Mouse (Mus musculus) limb, embryonic 15.5 days (tissue): ENCODE results near the gene Kcnab1. TPM values are rescaled to one million over a fixed set of nuclear protein-coding genes. Genes with fewer than 3 reads are reported as not detected.
A peak's percentile ranks its signal among the peaks of the same experiment; 100 is the strongest.

ENCODE experiments used
- ATAC-seq: fragments of 200-750 bp; cut with Nextera tagmentation; 2 replicates; pipeline ENCODE4 v1.8.0; 2017; ENCODE audit warnings: low read depth, moderate TSS enrichment; ENCODE audit not compliant: insufficient number of reproducible peaks, low FRiP score, low TSS enrichment
- H3K27ac ChIP-seq: fragments of 300-500 bp; sonication (generic); 2 replicates; pipeline ENCODE4 v1.5.1; 2015; ENCODE audit warnings: moderate library complexity, mild to moderate bottlenecking, inconsistent platforms
- H3K27me3 ChIP-seq: fragments of 300-500 bp; sonication (generic); 2 replicates; pipeline ENCODE4 v1.6.1; 2015; ENCODE audit warnings: inconsistent platforms
- H3K36me3 ChIP-seq: fragments of 300-500 bp; sonication (generic); 2 replicates; pipeline ENCODE4 v1.6.1; 2015; ENCODE audit warnings: inconsistent platforms
- H3K4me1 ChIP-seq: fragments of 300-500 bp; sonication (generic); 2 replicates; pipeline ENCODE4 v1.6.1; 2015; ENCODE audit warnings: inconsistent platforms
- H3K4me2 ChIP-seq: fragments of 300-500 bp; sonication (generic); 2 replicates; pipeline ENCODE4 v1.6.1; 2015; ENCODE audit warnings: mild to moderate bottlenecking, inconsistent platforms
- H3K4me3 ChIP-seq: fragments of 300-500 bp; sonication (generic); 2 replicates; pipeline ENCODE4 v1.5.1; 2015; ENCODE audit warnings: mild to moderate bottlenecking, inconsistent platforms
- H3K9ac ChIP-seq: fragments of 300-500 bp; sonication (generic); 2 replicates; pipeline ENCODE4 v1.6.1; 2015; ENCODE audit warnings: inconsistent platforms
- H3K9me3 ChIP-seq: fragments of 300-500 bp; sonication (generic); 2 replicates; pipeline ENCODE4 v1.6.1; 2016; ENCODE audit warnings: inconsistent platforms
- WGBS: fragments of 180-500 bp; shearing (Covaris S2); methylation state at CpG from one replicate; pipeline ENCODE4 v1.1.7; 2015; 5-methylcytosine and 5-hydroxymethylcytosine counted together
- polyA plus RNA-seq: library from polyadenylated mRNA; unstranded; fragments of >200 nt; fragmentation: Nextera tagmentation; extraction: Ambion mirVana; gene quantifications from 2 replicates; pipeline ENCODE4 v1.2.1, GENCODE M21; 2015

The Kcnab1 gene
- polyA plus RNA-seq, 1 experiment from 2014 or later: 7.5 TPM

- Histone ChIP-seq H3K36me3 (no peaks in the 10 kb centered on the region), H3K4me2 (no peak overlapping the region), H3K27ac (no peak overlapping the region), H3K9ac (no peak overlapping the region), H3K9me3 (no peaks in the 10 kb centered on the region), H3K4me3 (no peak overlapping the region), H3K4me1 (0 out of 2 replicates have a peak, but pooled peaks cover 2% of the 10 kb centered on the region), H3K27me3 (no peaks in the 10 kb centered on the region)
- 77% methylated on average over 3 of the region's 3 CpGs for WGBS
- ATAC-seq: no peak
These were observed 29.6 kb downstream of the Kcnab1 start for GRCm38 (mm10) chr3:65138739-65139138.

- no peak overlapping the region for H3K4me3 ChIP-seq
- ATAC-seq: no peak
- WGBS: 69% methylated on average over 5 of the region's 5 CpGs
These were observed 36.0 kb downstream of the Kcnab1 start for GRCm38 (mm10) chr3:65145152-65145551.

GRCm38 (mm10) chr3:65151808-65152207 is 42.6 kb downstream of the Kcnab1 start:
- Histone ChIP-seq H3K27ac (no peak overlapping the region), H3K4me2 (no peak overlapping the region), H3K4me3 (no peak overlapping the region), H3K27me3 (no peaks in the 10 kb centered on the region), H3K4me1 (no peaks in the 10 kb centered on the region), H3K36me3 (no peaks in the 10 kb centered on the region), H3K9ac (no peak overlapping the region), H3K9me3 (no peaks in the 10 kb centered on the region)
- 81% methylated on average over 1 of the region's 1 CpGs for WGBS
- no peak for ATAC-seq

More at GRCm38 (mm10) chr3:65145152-65145551, 36.0 kb downstream of the Kcnab1 start:
- H3K9ac ChIP-seq: no peak overlapping the region
- no peaks in the 10 kb centered on the region for H3K4me1 ChIP-seq
- no peaks in the 10 kb centered on the region for H3K36me3 ChIP-seq
- no peak overlapping the region for H3K27ac ChIP-seq
- H3K9me3 ChIP-seq: no peaks in the 10 kb centered on the region
- no peak overlapping the region for H3K4me2 ChIP-seq
- no peaks in the 10 kb centered on the region for H3K27me3 ChIP-seq

- Histone ChIP-seq H3K9me3 (no peaks in the 10 kb centered on the region), H3K27ac (no peak overlapping the region), H3K4me2 (no peak overlapping the region), H3K4me1 (no peaks in the 10 kb centered on the region; the same call in 1 of the 2 replicates), H3K9ac (no peak overlapping the region), H3K4me3 (no peak overlapping the region), H3K36me3 (no peaks in the 10 kb centered on the region), H3K27me3 (no peaks in the 10 kb centered on the region)
- 82% methylated on average over 5 of the region's 5 CpGs for WGBS
- no peak for ATAC-seq
These were observed 63.8 kb downstream of the Kcnab1 start for GRCm38 (mm10) chr3:65172964-65173363.

- no peaks in the 10 kb centered on the region for H3K36me3 ChIP-seq
- H3K4me1 ChIP-seq: no peaks in the 10 kb centered on the region; the same call in 1 of the 2 replicates
- no peak overlapping the region for H3K4me3 ChIP-seq
- peak overlapping the region; percentile 22; the same call in 1 of the 2 replicates for H3K4me2 ChIP-seq
- H3K27me3 ChIP-seq: no peaks in the 10 kb centered on the region
- WGBS: 37% methylated on average over 12 of the region's 12 CpGs
- H3K9me3 ChIP-seq: no peaks in the 10 kb centered on the region
- no peak overlapping the region for H3K27ac ChIP-seq
- ATAC-seq: 0 out of 2 replicates have a peak, but pooled peaks have one; percentile 30
- no peak overlapping the region for H3K9ac ChIP-seq
These were observed 65.4 kb downstream of the Kcnab1 start for GRCm38 (mm10) chr3:65174564-65174963.

GRCm38 (mm10) chr3:65175819-65176218 is 66.6 kb downstream of the Kcnab1 start:
- no peak overlapping the region for H3K4me3 ChIP-seq

GRCm38 (mm10) chr3:65176846-65177245 is 67.7 kb downstream of the Kcnab1 start:
- Histone ChIP-seq H3K36me3 (no peaks in the 10 kb centered on the region), H3K27me3 (no peaks in the 10 kb centered on the region), H3K4me2 (no peak overlapping the region), H3K4me1 (no peaks in the 10 kb centered on the region; the same call in 1 of the 2 replicates), H3K9ac (no peak overlapping the region), H3K9me3 (no peaks in the 10 kb centered on the region), H3K27ac (no peak overlapping the region), H3K4me3 (no peak overlapping the region)
- no peak for ATAC-seq

More at GRCm38 (mm10) chr3:65175819-65176218, 66.6 kb downstream of the Kcnab1 start:
- Histone ChIP-seq H3K9ac (no peak overlapping the region), H3K27ac (no peak overlapping the region), H3K27me3 (no peaks in the 10 kb centered on the region), H3K36me3 (no peaks in the 10 kb centered on the region), H3K9me3 (no peaks in the 10 kb centered on the region), H3K4me1 (no peaks in the 10 kb centered on the region; the same call in 1 of the 2 replicates), H3K4me2 (no peak overlapping the region)
- 80% methylated on average over 4 of the region's 4 CpGs for WGBS
- no peak for ATAC-seq

GRCm38 (mm10) chr3:65187833-65188698 is 78.9 kb downstream of the Kcnab1 start:
- ATAC-seq: no peak
- Histone ChIP-seq H3K4me1 (no peaks in the 10 kb centered on the region), H3K4me3 (no peak overlapping the region), H3K4me2 (no peak overlapping the region), H3K27ac (0 out of 2 replicates have a peak overlapping the region, but pooled peaks have one; percentile 18), H3K36me3 (no peaks in the 10 kb centered on the region), H3K9ac (no peak overlapping the region), H3K9me3 (no peaks in the 10 kb centered on the region), H3K27me3 (no peaks in the 10 kb centered on the region)
- WGBS: 34% methylated on average over 7 of the region's 7 CpGs

GRCm38 (mm10) chr3:65200611-65201010 is 91.4 kb downstream of the Kcnab1 start:
- no peak overlapping the region for H3K4me2 ChIP-seq
- H3K27me3 ChIP-seq: no peaks in the 10 kb centered on the region
- H3K9ac ChIP-seq: no peak overlapping the region
- no peak overlapping the region for H3K4me3 ChIP-seq
- 39% methylated on average over 1 of the region's 1 CpGs for WGBS
- no peaks in the 10 kb centered on the region for H3K36me3 ChIP-seq
- no peaks in the 10 kb centered on the region for H3K9me3 ChIP-seq
- H3K27ac ChIP-seq: no peak overlapping the region
- H3K4me1 ChIP-seq: no peaks in the 10 kb centered on the region
- no peak for ATAC-seq

- Histone ChIP-seq H3K27me3 (no peaks in the 10 kb centered on the region), H3K9me3 (no peaks in the 10 kb centered on the region), H3K27ac (no peak overlapping the region), H3K4me1 (no peaks in the 10 kb centered on the region), H3K36me3 (no peaks in the 10 kb centered on the region), H3K4me3 (no peak overlapping the region), H3K9ac (no peak overlapping the region), H3K4me2 (no peak overlapping the region)
- WGBS: 49% methylated on average over 8 of the region's 8 CpGs
- ATAC-seq: no peak
These were observed 94.4 kb downstream of the Kcnab1 start for GRCm38 (mm10) chr3:65203361-65204117.

- no peak overlapping the region for H3K4me3 ChIP-seq
- no peak overlapping the region for H3K9ac ChIP-seq
- no peak for ATAC-seq
- no peak overlapping the region for H3K4me2 ChIP-seq
- no peaks in the 10 kb centered on the region for H3K9me3 ChIP-seq
- no peak overlapping the region for H3K27ac ChIP-seq
- no peaks in the 10 kb centered on the region for H3K27me3 ChIP-seq
- 41% methylated on average over 6 of the region's 6 CpGs for WGBS
- H3K36me3 ChIP-seq: no peaks in the 10 kb centered on the region
- H3K4me1 ChIP-seq: no peaks in the 10 kb centered on the region
These were observed 95.3 kb downstream of the Kcnab1 start for GRCm38 (mm10) chr3:65204356-65205075.
